29 mouse cellular contexts compared by ENCODE assay signal in the genomic region with DNA sequence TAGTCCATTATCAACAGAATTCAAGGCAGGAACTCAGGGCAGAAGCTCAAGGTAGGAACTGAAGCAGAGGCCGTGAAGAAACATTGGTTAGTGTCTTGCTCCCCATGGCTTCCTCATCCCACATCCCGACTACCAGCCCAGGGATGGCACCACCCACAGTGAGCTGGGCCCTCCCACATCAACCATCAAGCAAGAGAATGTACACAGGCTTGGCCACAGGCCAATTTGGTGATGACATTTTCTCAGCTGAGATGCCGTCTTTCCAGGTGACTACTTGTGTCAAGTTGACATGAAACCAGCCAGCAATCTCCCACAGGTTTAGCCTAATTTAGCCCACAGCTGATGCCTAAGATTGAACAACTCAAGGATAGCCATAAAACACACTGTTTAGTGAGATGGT. TPM values are rescaled to one million over a fixed set of nuclear protein-coding genes. Genes with fewer than 3 reads are reported as not detected.
DNase-seq lines count a peak whose midpoint lies in the region; ATAC-seq and TF ChIP-seq lines count a peak whose summit lies in the region.
"Had no signal": no experiment of that assay in that cellular context is flagged by ENCODE, and none has a peak within 500 bp of the region (broad histone marks: within the 10 kb centered on the region; RNA-seq: fewer than 3 reads in every experiment).

No protein-coding gene starts in this region.

- no peak for ATAC-seq in liver, embryonic 12.5 days
- no peak for ATAC-seq in liver, embryonic 11.5 days (replicated peaks; ENCODE audit: low FRiP score)
- no peak for ATAC-seq in liver, postnatal 0 days
- ATAC-seq: forebrain, embryonic 13.5 days; forebrain, embryonic 16.5 days; hindbrain, embryonic 16.5 days had no signal

- no peak overlapping the region for H3K4me3 ChIP-seq in liver, embryonic 12.5 days
- H3K4me3 ChIP-seq in liver, embryonic 11.5 days (ENCODE audit: low read depth, low read length): no peak overlapping the region
- no peak overlapping the region for H3K4me3 ChIP-seq in liver, postnatal 0 days (ENCODE audit: low read depth, low read length)
- H3K4me3 ChIP-seq: forebrain, embryonic 10.5 days; forebrain, embryonic 13.5 days; heart, embryonic 12.5 days; heart, embryonic 15.5 days; hindbrain, embryonic 10.5 days; hindbrain, embryonic 13.5 days had no signal

- H3K4me1 ChIP-seq in liver, embryonic 12.5 days: peaks cover 47% of the 10 kb centered on the region
- peaks cover 19% of the 10 kb centered on the region for H3K4me1 ChIP-seq in liver, embryonic 11.5 days (replicated peaks; ENCODE audit: control insufficient read depth, insufficient read depth, low read length)
- H3K4me1 ChIP-seq in liver, postnatal 0 days (ENCODE audit: insufficient read depth): peaks cover 16% of the 10 kb centered on the region
- H3K4me1 ChIP-seq: forebrain, embryonic 13.5 days; heart, embryonic 15.5 days; hindbrain, embryonic 13.5 days had no signal

- no peaks in the 10 kb centered on the region for H3K9me3 ChIP-seq in liver, embryonic 12.5 days (replicated peaks)
- no peaks in the 10 kb centered on the region for H3K9me3 ChIP-seq in liver, embryonic 11.5 days (ENCODE audit: control insufficient read depth, low read length)
- H3K9me3 ChIP-seq in liver, postnatal 0 days (ENCODE audit: low read length): no peaks in the 10 kb centered on the region
- H3K9me3 ChIP-seq: forebrain, embryonic 10.5 days; forebrain, embryonic 13.5 days; G1E; heart, embryonic 12.5 days; heart, embryonic 15.5 days; hindbrain, embryonic 10.5 days; hindbrain, embryonic 13.5 days had no signal

- no peak for DNase-seq in liver, embryonic 11.5 days (ENCODE audit: low spot score)
- DNase-seq in spleen, postnatal 4 days (ENCODE audit: low spot score in 2 of 2): peak; percentile 47 to 67
- DNase-seq in spleen, adult 18-20 months: no peak
- DNase-seq in liver, postnatal 0 days: peak; percentile 45
- no peak for DNase-seq in layer of hippocampus, postnatal 10 days (ENCODE audit: low spot score in 2 of 2)
- no peak for DNase-seq in kidney, postnatal 10 days
- DNase-seq: adrenal gland, adult 2 months; adrenal gland, postnatal 14 days; B cell, adult 2 months; cerebellum, adult 11-12 months; cerebellum, adult 8-10 months; cerebellum, postnatal 10 days; cerebellum, postnatal 36 days; embryo, embryonic 11 days; gastrocnemius, postnatal 10 days; gastrocnemius, postnatal 36 days; heart, postnatal 10 days; heart, postnatal 36 days had no signal

- no peak for TF ChIP-seq CTCF in liver, postnatal 0 days (IDR thresholded peaks at IDR 0.05; ENCODE audit: low read depth)

- H3K9ac ChIP-seq in liver, embryonic 12.5 days: no peak overlapping the region
- H3K9ac ChIP-seq in liver, embryonic 11.5 days (ENCODE audit: low read depth, low read length): no peak overlapping the region
- H3K9ac ChIP-seq in liver, postnatal 0 days (replicated peaks): no peak overlapping the region
- H3K9ac ChIP-seq: forebrain, embryonic 13.5 days; heart, embryonic 12.5 days; heart, embryonic 15.5 days; hindbrain, embryonic 13.5 days had no signal

- WGBS in liver, embryonic 12.5 days (ENCODE audit: insufficient replicate concordance): 76% methylated on average over 3 of the region's 3 CpGs
- 76% methylated on average over 3 of the region's 3 CpGs for WGBS in liver, embryonic 11.5 days
- WGBS in liver, postnatal 0 days (ENCODE audit: insufficient replicate concordance): 76% methylated on average over 3 of the region's 3 CpGs

- H3K27ac ChIP-seq in liver, embryonic 12.5 days: peak overlapping the region; percentile 31; the same call in 1 of the 2 replicates
- H3K27ac ChIP-seq in liver, embryonic 11.5 days (ENCODE audit: low read depth, low read length): no peak overlapping the region
- H3K27ac ChIP-seq in liver, postnatal 0 days (ENCODE audit: low read depth): no peak overlapping the region
- H3K27ac ChIP-seq: forebrain, embryonic 10.5 days; forebrain, embryonic 13.5 days; heart, embryonic 15.5 days; hindbrain, embryonic 10.5 days; hindbrain, embryonic 13.5 days had no signal

- no peak for TF ChIP-seq EP300 in liver, postnatal 0 days (IDR thresholded peaks at IDR 0.05; ENCODE audit: low read depth)

- no peaks in the 10 kb centered on the region for H3K27me3 ChIP-seq in liver, embryonic 12.5 days (replicated peaks)
- H3K27me3 ChIP-seq in liver, embryonic 11.5 days (replicated peaks; ENCODE audit: control insufficient read depth, insufficient read depth, low read length): no peaks in the 10 kb centered on the region
- no peaks in the 10 kb centered on the region for H3K27me3 ChIP-seq in liver, postnatal 0 days (ENCODE audit: insufficient read depth, low read length)
- H3K27me3 ChIP-seq: CH12.LX; forebrain, embryonic 13.5 days; heart, embryonic 12.5 days; heart, embryonic 15.5 days; hindbrain, embryonic 13.5 days had no signal

- no peaks in the 10 kb centered on the region for H3K36me3 ChIP-seq in liver, embryonic 12.5 days
- no peaks in the 10 kb centered on the region for H3K36me3 ChIP-seq in liver, embryonic 11.5 days (ENCODE audit: control insufficient read depth, insufficient read depth, low read length)
- no peaks in the 10 kb centered on the region for H3K36me3 ChIP-seq in liver, postnatal 0 days (replicated peaks; ENCODE audit: insufficient read depth, low read length)
- H3K36me3 ChIP-seq: forebrain, embryonic 10.5 days; heart, embryonic 12.5 days; heart, embryonic 15.5 days; hindbrain, embryonic 10.5 days; hindbrain, embryonic 13.5 days had no signal

- H3K4me2 ChIP-seq in liver, embryonic 12.5 days: peak overlapping the region; percentile 72; the same call in 1 of the 2 replicates
- no peak overlapping the region for H3K4me2 ChIP-seq in liver, embryonic 11.5 days
- H3K4me2 ChIP-seq in liver, postnatal 0 days (ENCODE audit: low read depth, low read length): no peak overlapping the region
- H3K4me2 ChIP-seq: forebrain, embryonic 13.5 days; heart, embryonic 12.5 days; heart, embryonic 15.5 days; hindbrain, embryonic 13.5 days had no signal

RNA-seq across cellular contexts. Expression of a gene that starts 6.9 kb away (rescaled TPM):
- 393 and 400 TPM in 2 replicates for polyA plus RNA-seq in liver, embryonic 12.5 days (2016; fragmentation: Nextera tagmentation; extraction: Ambion mirVana)
- polyA plus RNA-seq in liver, embryonic 11.5 days (2014; fragmentation: Nextera tagmentation; extraction: Ambion mirVana): 520 and 526 TPM in 2 replicates
- 116 and 123 TPM in 2 replicates for polyA plus RNA-seq in liver, postnatal 0 days (2015; fragmentation: Nextera tagmentation; extraction: Ambion mirVana)
- total RNA-seq in layer of hippocampus, postnatal 10 days (2021): 100 to 1,000 TPM; 121 to 125 TPM

RNA-seq across cellular contexts. Expression of a gene that starts 13.9 kb away (rescaled TPM):
- 8.7 and 8.9 TPM in 2 replicates for polyA plus RNA-seq in liver, embryonic 12.5 days (2016; fragmentation: Nextera tagmentation; extraction: Ambion mirVana)
- 15.4 and 15.6 TPM in 2 replicates for polyA plus RNA-seq in liver, embryonic 11.5 days (2014; fragmentation: Nextera tagmentation; extraction: Ambion mirVana)
- 4.4 and 4.5 TPM in 2 replicates for polyA plus RNA-seq in liver, postnatal 0 days (2015; fragmentation: Nextera tagmentation; extraction: Ambion mirVana)
- 10 to 100 TPM; 62.3 to 66.4 TPM for total RNA-seq in layer of hippocampus, postnatal 10 days (2021)

RNA-seq across cellular contexts. Expression of a gene that starts 20.0 kb away (rescaled TPM):
- 57.0 and 57.3 TPM in 2 replicates for polyA plus RNA-seq in liver, embryonic 12.5 days (2016; fragmentation: Nextera tagmentation; extraction: Ambion mirVana)
- 95.7 and 97.5 TPM in 2 replicates for polyA plus RNA-seq in liver, embryonic 11.5 days (2014; fragmentation: Nextera tagmentation; extraction: Ambion mirVana)
- 50.3 and 54.1 TPM in 2 replicates for polyA plus RNA-seq in liver, postnatal 0 days (2015; fragmentation: Nextera tagmentation; extraction: Ambion mirVana)
- total RNA-seq in layer of hippocampus, postnatal 10 days (2021): 10 to 100 TPM; 49.4 to 55.6 TPM

RNA-seq across cellular contexts. Expression of a gene that starts 30.8 kb away (rescaled TPM):
- polyA plus RNA-seq in liver, embryonic 12.5 days (2016; fragmentation: Nextera tagmentation; extraction: Ambion mirVana): 51.9 and 52.2 TPM in 2 replicates
- polyA plus RNA-seq in liver, embryonic 11.5 days (2014; fragmentation: Nextera tagmentation; extraction: Ambion mirVana): 66.9 and 68.1 TPM in 2 replicates
- 12.3 and 13.2 TPM in 2 replicates for polyA plus RNA-seq in liver, postnatal 0 days (2015; fragmentation: Nextera tagmentation; extraction: Ambion mirVana)
- total RNA-seq in layer of hippocampus, postnatal 10 days (2021): 10 to 100 TPM; 17.1 to 19.0 TPM

RNA-seq across cellular contexts. Expression of a gene that starts 31.3 kb away (rescaled TPM):
- 11.1 and 11.4 TPM in 2 replicates for polyA plus RNA-seq in liver, embryonic 12.5 days (2016; fragmentation: Nextera tagmentation; extraction: Ambion mirVana)
- polyA plus RNA-seq in liver, embryonic 11.5 days (2014; fragmentation: Nextera tagmentation; extraction: Ambion mirVana): 17.5 and 18.8 TPM in 2 replicates
- polyA plus RNA-seq in liver, postnatal 0 days (2015; fragmentation: Nextera tagmentation; extraction: Ambion mirVana): 4.3 TPM in 2 replicates
- total RNA-seq in layer of hippocampus, postnatal 10 days (2021): 10 to 100 TPM; 18.1 to 26.4 TPM

Comparison
In these comparisons a context has a peak if more than half of its experiments do, and no peak if none do; other contexts are left out.
1. DNase-seq: peak in spleen, postnatal 4 days (2 of 2) and liver, postnatal 0 days (single experiment); none in liver, embryonic 11.5 days (single experiment), spleen, adult 18-20 months (0 of 2), layer of hippocampus, postnatal 10 days (0 of 2) and kidney, postnatal 10 days (single experiment).